Mouse (Mus musculus) limb, embryonic 15.5 days (tissue): ENCODE data around the gene Cyp2d22. TPM values are rescaled to one million over a fixed set of nuclear protein-coding genes. Genes with fewer than 3 reads are reported as not detected.

Source experiments
- ATAC-seq: fragments of 200-750 bp; cut with Nextera tagmentation; 2 replicates; pipeline ENCODE4 v1.8.0; 2017; ENCODE audit warnings: low read depth, moderate TSS enrichment; ENCODE audit not compliant: insufficient number of reproducible peaks, low FRiP score, low TSS enrichment
- H3K27ac ChIP-seq: fragments of 300-500 bp; sonication (generic); 2 replicates; pipeline ENCODE4 v1.5.1; 2015; ENCODE audit warnings: moderate library complexity, mild to moderate bottlenecking, inconsistent platforms
- H3K27me3 ChIP-seq: fragments of 300-500 bp; sonication (generic); 2 replicates; pipeline ENCODE4 v1.6.1; 2015; ENCODE audit warnings: inconsistent platforms
- H3K36me3 ChIP-seq: fragments of 300-500 bp; sonication (generic); 2 replicates; pipeline ENCODE4 v1.6.1; 2015; ENCODE audit warnings: inconsistent platforms
- H3K4me1 ChIP-seq: fragments of 300-500 bp; sonication (generic); 2 replicates; pipeline ENCODE4 v1.6.1; 2015; ENCODE audit warnings: inconsistent platforms
- H3K4me2 ChIP-seq: fragments of 300-500 bp; sonication (generic); 2 replicates; pipeline ENCODE4 v1.6.1; 2015; ENCODE audit warnings: mild to moderate bottlenecking, inconsistent platforms
- H3K4me3 ChIP-seq: fragments of 300-500 bp; sonication (generic); 2 replicates; pipeline ENCODE4 v1.5.1; 2015; ENCODE audit warnings: mild to moderate bottlenecking, inconsistent platforms
- H3K9ac ChIP-seq: fragments of 300-500 bp; sonication (generic); 2 replicates; pipeline ENCODE4 v1.6.1; 2015; ENCODE audit warnings: inconsistent platforms
- H3K9me3 ChIP-seq: fragments of 300-500 bp; sonication (generic); 2 replicates; pipeline ENCODE4 v1.6.1; 2016; ENCODE audit warnings: inconsistent platforms
- WGBS: fragments of 180-500 bp; shearing (Covaris S2); methylation state at CpG from one replicate; pipeline ENCODE4 v1.1.7; 2015; 5-methylcytosine and 5-hydroxymethylcytosine counted together
- microRNA-seq: library from miRNA; unstranded; fragments of <30 nt; microRNA quantifications from one replicate; pipeline ENCODE4, GENCODE M21; 2016
- polyA plus RNA-seq: library from polyadenylated mRNA; unstranded; fragments of >200 nt; fragmentation: Nextera tagmentation; extraction: Ambion mirVana; gene quantifications from 2 replicates; pipeline ENCODE4 v1.2.1, GENCODE M21; 2015

The Cyp2d22 gene
- polyA plus RNA-seq, 1 experiment from 2014 or later, result 7.4 TPM

GRCm38 (mm10) chr15:82322195-82322594 lies 57.9 kb downstream of the Cyp2d22 start:
- Histone ChIP-seq H3K4me1 (no peaks in the 10 kb centered on the region), H3K9ac (no peak overlapping the region), H3K4me2 (no peak overlapping the region), H3K36me3 (no peaks in the 10 kb centered on the region), H3K27me3 (no peaks in the 10 kb centered on the region), H3K4me3 (no peak overlapping the region), H3K9me3 (no peaks in the 10 kb centered on the region), H3K27ac (no peak overlapping the region)
- 71% methylated on average over 8 of the region's 8 CpGs for WGBS
- no peak for ATAC-seq

Small RNA genes lying within 50 kb of the gene (microRNA-seq; reads per million reads assigned to microRNA genes)
- gene Gm25990, result not detected
- not detected for gene Gm27331
- not detected for gene Mir7684

Other genes with a start within 250 kb of the Cyp2d22 start
- gene Srebf2, start 233.1 kb downstream of the Cyp2d22 start, polyA plus RNA-seq, result 155 and 165 TPM in 2 replicates
- 0.25 and 0.40 TPM in 2 replicates for gene Shisa8, start 167.4 kb downstream of the Cyp2d22 start, polyA plus RNA-seq
- 0.19 and 0.29 TPM in 2 replicates for gene Tnfrsf13c, start 155.9 kb downstream of the Cyp2d22 start, polyA plus RNA-seq
- 48.5 and 49.5 TPM in 2 replicates for gene Cenpm, start 135.5 kb downstream of the Cyp2d22 start, polyA plus RNA-seq
- gene 1500009C09Rik, start 127.9 kb downstream of the Cyp2d22 start, polyA plus RNA-seq, result not detected in 2 replicates
- 5.5 and 8.4 TPM in 2 replicates for gene Sept3, start 105.4 kb downstream of the Cyp2d22 start, polyA plus RNA-seq
- 0.10 and 0.12 TPM in 2 replicates for gene Wbp2nl, start 81.3 kb downstream of the Cyp2d22 start, polyA plus RNA-seq
- 56.6 and 62.5 TPM in 2 replicates for gene Naga, start 41.3 kb downstream of the Cyp2d22 start, polyA plus RNA-seq
- 22.9 and 25.0 TPM in 2 replicates for gene Pheta2, start 41.3 kb downstream of the Cyp2d22 start, polyA plus RNA-seq
- gene Smdt1, start 41.3 kb downstream of the Cyp2d22 start, polyA plus RNA-seq, result 262 and 273 TPM in 2 replicates
- gene Ndufa6, start 25.9 kb downstream of the Cyp2d22 start, polyA plus RNA-seq, result 261 and 281 TPM in 2 replicates
- gene Cyp2d11, start 13.8 kb upstream of the Cyp2d22 start, polyA plus RNA-seq, result not detected in 2 replicates
- gene Cyp2d10, start 26.9 kb upstream of the Cyp2d22 start, polyA plus RNA-seq, result not detected in 2 replicates
- 0.23 TPM in 1 of 2 replicates, not detected in the other for gene Cyp2d9, start 53.2 kb upstream of the Cyp2d22 start, polyA plus RNA-seq
- not detected in 2 replicates for gene Cyp2d12, start 174.8 kb upstream of the Cyp2d22 start, polyA plus RNA-seq
- not detected in 2 replicates for gene Cyp2d34, start 240.7 kb upstream of the Cyp2d22 start, polyA plus RNA-seq